Mouse (Mus musculus): ENCODE measurements around the gene Hspb1.

DNA sequence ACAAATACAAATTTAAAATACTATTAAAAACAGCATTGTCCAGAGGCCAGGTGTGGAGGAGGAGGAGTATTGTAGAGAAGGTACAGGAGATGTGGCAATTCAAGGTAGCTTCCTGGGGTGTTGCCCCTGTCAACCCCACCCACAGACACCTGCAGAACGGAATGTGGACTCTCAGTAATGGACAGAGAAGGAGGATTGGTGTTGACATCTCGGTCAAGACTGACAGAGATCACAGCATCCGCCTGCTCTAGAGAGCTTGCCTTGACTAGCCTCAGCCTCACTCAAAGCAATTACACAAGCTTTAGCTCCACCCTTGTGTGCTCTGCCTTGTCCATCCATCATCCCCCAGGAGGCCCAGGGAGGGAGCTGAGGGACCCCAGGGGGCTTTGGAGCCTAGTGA lies 3.2 kb downstream of the Hspb1 start:
- TF ChIP-seq CTCF (conservative IDR thresholded peaks at IDR 0.05; ENCODE audit: low read length) (no peak), NANOG (IDR thresholded peaks at IDR 0.05; ENCODE audit: borderline replicate concordance, low read length) (no peak), POU5F1 (IDR thresholded peaks at IDR 0.05; ENCODE audit: borderline replicate concordance, low read length) (no peak)
